Mouse (Mus musculus): ENCODE measurements around the gene Gfral.

Gene Gfral

GRCm38 (mm10) chr9:76213557-76213956, at the start of gene Gfral:
Gene Gfral, minus strand, starts transcription at chr9:76213657.
- no peak for DNase-seq (ENCODE audit: low spot score)

GRCm38 (mm10) chr9:76257731-76258130, 44.3 kb upstream of the Gfral start:
- DNase-seq (ENCODE audit: low spot score): no peak

DNA sequence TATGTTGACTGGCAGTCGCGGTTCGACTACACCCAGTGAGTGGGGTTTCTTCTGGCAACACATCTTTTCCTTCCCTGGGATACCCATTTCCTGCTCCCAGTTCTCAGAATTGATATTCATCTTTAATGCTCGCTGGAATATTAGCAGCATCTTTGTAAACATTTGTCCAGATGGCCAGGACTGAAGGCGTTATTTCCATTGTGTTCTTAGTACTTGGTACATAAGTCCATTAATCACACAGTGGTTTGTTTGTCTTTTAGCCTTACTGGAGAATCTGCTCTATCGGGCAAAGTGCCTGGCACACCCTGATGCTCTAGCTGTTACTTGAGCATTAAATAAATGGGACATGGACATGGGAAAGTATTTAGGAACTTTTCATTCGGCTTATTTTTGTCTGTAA, 39.1 kb upstream of the Gfral start:
- no peak for DNase-seq (ENCODE audit: low spot score)

- DNase-seq (ENCODE audit: low spot score): no peak
These were observed 38.7 kb upstream of the Gfral start for GRCm38 (mm10) chr9:76252109-76252508.

GRCm38 (mm10) chr9:76242322-76242721, 28.9 kb upstream of the Gfral start:
- DNase-seq (ENCODE audit: low spot score): no peak

DNA sequence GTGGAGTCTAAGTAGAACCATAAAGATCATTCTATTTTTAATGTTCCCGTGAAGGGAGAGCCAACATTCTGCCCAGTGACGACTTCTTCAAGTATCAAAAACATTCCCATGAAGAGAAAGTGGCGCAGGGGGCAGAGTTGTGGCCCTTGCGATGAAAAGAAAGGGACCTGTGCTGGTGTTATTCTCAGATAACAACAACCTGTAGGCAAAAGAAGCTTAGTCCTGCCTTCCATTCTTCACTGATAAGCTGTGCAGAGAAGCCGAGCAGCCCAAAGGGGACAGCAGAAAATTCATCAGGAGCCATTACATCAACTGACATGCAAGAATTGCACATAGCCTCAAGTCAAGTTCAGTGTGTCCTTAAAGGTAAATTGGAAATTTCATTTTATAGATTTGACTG, 24.5 kb upstream of the Gfral start:
- DNase-seq (ENCODE audit: low spot score): no peak

DNA sequence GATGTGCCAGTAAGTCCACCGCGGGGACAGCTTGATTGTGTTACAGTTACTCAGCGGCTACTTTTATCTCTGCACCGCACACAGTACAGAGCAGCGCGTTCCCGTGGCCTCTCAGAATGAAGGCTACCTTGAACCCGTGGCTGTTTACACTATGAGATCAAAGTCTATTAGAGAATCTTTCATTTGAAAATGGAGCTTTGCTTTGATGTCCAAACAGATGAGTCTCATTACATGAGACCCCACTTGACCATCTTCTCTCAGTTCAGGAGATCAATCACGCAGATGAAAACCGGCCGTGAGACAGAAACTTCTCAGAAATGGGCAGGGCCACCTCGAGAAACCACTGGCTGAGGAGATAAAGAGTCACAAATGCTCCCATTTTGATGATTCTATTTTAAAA, 23.8 kb upstream of the Gfral start:
- DNase-seq (ENCODE audit: low spot score): peak; percentile 46

DNA sequence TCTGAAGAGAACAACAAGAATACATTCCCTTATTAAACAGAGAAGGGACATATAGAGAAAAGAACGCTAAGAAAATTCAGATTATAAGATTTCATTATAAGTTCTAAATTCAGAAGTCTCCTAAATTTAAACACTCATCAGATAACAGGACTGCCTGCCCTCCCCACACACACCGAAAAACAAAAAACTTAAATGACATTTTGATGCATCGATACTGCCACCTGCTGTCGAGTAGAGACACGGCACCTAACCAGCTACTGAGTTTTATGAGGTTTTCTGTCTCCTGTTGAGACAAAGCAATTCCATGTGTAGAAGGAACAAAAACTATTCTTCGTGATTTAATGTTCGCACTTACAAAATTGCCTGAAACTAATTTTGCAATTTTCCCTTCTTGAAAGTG, 23.2 kb upstream of the Gfral start:
- DNase-seq (ENCODE audit: low spot score): peak; percentile 90

DNA sequence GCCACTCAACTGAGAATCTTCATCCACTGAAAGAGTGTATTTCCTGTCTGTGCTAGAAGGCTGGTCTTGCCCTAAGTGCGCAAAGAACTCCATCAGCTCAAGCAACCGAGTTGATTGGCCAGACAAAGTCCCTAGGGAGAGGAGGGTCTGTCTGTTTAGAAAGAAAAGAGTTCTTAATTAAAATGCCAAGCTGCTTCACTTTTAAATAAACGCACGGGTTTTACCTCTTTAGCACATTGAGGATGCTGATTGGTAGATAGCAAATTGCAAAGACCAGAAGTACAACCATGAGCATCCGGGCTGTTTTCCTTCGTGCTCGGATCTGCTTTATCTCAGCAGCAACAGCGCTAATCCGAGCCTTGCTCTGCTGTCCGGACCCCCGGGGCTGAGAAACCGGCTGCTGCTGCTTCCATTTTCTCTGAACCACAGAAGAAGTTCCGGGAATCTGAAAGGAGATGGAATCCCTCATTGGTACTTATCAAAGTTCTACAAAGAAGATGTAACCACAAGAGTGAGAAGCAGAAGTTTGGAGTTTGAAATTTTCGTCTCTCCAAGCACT, 22.6 kb upstream of the Gfral start:
- peak; percentile 69 for DNase-seq (ENCODE audit: low spot score)

DNA sequence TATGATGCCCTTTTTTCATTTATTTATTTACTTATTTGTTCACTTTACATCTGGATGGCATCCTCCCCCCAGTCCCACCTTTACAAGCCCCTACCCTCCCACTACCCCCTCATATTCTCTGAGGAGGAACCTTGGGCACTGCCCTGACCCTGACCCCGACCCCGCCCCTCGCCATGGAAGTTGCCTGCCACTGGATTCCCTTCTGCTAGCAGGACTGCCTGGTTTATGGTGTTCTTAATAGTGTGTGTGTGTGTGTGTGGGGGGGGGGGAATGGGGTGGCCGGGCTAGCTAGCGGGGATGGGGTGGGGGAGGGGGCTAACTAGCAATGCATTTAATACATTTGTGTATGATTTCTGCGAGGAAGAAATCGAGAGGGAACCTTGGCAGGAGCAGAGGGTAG, 21.4 kb upstream of the Gfral start:
- DNase-seq (ENCODE audit: low spot score): no peak

DNA sequence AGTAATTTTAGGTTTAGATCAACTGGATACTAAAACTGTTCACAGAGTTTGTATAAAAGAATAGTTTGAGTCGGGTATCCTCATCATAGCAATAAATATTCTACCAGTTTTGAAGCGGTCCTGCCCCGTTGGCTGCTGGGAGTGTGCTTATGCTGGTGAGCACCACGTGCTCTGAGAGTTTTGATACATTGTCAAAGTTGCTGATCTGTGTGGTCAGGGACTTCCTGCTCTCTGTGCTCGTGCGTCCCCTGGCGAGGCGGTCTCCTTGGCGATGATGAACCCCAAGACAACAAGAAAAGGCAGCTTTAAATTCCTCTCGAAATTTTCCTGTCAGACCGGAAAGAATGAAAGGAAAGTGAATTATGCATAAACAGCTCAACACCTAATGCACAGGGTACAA, 16.9 kb upstream of the Gfral start:
- DNase-seq (ENCODE audit: low spot score): peak; percentile 15

DNA sequence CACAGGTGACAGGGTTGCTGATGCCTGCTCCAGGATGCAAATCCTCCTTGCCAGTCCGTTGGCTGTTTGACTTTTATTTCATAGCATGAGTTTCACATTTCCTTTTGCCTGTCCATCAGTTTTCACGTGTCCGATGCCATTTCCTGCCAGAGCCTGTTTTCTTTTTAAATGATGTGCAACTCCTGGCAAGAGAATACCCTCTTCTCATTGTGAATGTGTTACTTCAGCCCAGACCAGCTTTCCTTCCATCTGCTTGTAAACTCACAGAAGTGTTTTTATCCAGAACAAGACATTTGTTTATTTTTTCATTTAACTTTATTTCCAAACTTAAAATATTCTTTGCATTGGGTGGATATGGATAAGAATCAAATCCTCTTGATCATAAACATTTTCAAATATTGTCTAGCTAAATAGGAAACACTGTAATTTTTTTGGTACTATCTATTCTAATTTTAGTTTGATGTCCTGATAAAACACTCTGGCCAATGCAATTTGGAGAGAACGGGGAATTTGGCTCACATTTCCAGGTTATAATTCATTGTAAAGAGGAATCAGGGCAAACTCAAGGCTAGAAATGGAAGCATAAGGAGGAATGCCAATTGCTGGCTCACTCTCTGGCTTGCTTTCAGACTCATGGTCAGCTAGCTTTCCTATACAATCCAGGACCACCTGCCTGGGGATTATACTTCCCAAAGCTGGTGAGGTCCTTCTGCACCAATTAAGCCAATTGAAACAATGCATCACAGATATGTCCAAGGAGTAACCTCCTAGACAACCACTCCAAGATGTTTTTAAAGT, 3.9 kb upstream of the Gfral start:
- no peak for DNase-seq (ENCODE audit: low spot score)

DNA sequence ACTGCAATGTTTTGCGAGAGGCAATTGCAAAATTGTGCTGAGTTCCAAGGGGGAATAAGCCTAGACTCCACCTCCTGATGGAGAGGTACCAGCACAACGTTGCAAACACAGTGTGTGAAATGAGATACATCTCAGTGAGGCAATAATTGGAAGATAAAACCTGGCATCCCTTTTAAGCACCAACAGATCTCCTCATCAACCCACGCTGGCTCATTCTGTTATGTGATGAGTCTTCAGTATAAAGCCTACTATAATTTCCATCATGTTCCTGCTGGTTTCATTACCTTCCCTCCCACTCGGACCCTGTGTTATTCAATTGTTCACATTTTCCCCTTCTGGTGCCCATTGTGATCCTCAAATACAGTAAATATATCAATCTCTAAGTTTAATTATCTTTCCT, 1.2 kb upstream of the Gfral start:
- DNase-seq (ENCODE audit: low spot score): no peak

GRCm38 (mm10) chr9:76196917-76197316, 16.5 kb downstream of the Gfral start:
- DNase-seq (ENCODE audit: low spot score): no peak

GRCm38 (mm10) chr9:76179221-76179620, 34.2 kb downstream of the Gfral start:
- no peak for DNase-seq (ENCODE audit: low spot score)

DNA sequence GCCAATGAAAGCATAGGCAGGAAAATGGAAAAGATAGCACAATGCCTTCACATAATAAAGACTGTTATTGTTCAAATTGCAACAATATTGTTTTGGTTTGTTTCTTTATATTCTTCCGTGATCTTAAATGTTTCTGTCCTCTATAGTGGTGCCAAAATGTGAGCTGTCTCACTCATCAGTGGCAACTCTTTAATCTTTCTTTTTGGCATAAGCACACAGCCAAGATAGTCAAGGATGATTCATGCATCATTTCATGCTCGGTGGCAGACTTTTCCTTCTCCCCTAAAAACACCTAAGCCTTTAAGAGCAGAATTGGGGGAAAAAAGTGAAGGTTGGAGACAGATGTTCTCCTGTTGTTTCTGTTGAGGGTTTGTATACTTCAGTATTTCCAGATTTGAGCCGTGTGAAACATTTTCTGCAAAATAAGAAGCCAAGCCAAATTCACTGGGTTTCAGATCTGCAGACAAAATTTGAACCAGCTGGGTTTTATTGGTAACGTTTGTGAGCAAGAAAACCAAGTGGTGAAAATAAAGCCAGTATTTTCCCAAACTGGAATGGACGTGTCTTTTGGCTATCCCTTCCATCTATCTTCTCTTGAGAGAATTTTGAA, 40.7 kb downstream of the Gfral start:
- no peak for DNase-seq (ENCODE audit: low spot score)

DNA sequence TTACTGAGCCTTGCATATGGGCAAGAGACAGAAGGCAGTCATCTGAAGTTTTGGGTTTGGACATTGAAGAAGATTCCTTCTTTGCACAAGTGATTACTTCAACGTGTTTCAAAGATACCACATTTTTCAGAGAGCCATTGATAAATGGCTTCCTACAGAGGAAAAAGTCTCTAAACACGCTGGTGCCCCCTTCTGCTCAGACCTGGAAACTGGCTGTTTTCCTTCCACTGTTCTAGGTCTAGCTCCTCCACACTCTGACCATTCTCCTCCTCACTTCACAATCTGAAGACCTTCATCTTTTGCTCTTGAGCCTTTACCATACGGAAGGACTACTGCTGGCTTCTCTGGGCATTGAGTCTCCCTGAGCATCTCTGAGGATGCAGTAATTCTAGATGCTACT, 45.1 kb downstream of the Gfral start:
- peak; percentile 26 for DNase-seq (ENCODE audit: low spot score)

DNA sequence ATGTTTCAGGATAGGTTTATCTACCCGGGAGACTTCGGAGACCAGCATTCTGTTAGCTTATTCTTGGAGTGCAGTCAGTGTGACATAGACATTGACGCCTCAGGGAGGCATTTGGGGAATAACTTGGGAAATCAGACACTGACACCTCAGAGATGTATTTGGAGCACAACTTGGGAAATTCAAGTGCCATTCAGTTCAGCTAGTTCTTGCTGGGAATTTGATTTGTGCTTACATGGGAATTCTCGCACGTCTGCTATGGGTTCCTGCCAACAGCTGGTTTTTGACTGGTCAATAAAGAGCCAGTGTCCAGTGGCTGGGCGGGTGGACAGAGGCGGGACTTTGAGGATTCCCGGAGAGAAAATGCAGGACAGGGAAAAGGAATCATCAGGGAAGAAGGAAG, 51.0 kb downstream of the Gfral start:
- no peak for DNase-seq (ENCODE audit: low spot score)

DNA sequence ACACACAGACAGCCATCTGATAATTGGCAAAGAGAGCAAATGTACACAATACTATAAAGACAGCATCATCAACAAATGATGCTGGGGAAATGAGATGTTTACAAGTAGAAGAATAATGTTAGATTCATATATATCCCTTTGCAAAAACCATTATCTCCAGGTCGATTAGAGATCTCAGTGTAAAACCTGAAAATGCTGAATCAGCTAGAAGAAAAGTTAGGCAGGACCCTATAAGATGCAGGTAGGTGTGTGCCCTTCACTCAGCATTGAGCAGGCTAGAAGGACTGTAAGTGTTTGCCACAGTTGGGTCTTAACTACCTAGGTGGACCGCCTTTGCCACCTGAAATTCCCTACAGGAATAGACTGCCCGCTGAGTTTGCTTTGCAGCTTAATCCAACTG, 67.9 kb downstream of the Gfral start:
- no peak for DNase-seq (ENCODE audit: low spot score)

- DNase-seq (ENCODE audit: low spot score): no peak
These were observed 74.9 kb downstream of the Gfral start for GRCm38 (mm10) chr9:76138378-76139109.

DNA sequence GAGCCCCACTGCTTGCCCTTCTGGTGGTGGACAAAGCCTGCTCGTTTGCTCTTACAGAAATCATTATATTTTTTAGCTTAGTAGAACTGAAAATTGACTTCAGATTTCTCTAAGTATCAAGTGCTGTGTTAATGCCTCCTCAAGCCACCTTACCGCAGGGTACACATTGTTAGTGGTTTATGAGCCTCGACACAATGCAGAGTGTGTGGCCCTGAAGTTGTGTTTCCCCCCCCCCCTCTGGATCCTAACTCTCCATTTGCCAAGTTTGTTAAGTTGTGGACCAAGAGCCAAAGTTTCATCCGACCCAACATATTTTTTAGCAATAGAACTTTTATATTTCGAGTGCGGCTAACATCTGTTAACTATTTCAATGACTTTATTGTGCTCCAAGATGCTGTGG, 79.4 kb downstream of the Gfral start:
- DNase-seq (ENCODE audit: low spot score): no peak

DNA sequence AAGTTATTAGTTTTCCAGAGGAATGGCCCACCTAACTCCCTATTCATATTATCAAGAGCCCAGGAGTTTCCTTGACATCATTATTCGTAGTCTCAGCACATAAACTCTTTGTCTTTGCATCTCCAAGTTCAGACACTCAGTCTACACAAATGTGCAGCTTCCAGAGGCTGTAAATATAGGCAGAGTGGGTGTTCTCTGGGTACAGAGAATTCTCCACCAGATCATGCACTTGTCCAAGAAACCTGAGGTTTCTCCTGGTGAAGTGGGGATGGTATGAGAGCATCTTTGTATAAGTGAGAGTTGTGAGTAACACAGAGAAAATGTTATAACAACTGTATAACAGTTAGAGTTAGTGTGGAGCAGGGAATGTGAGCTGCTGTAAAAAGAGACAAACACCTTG, 84.1 kb downstream of the Gfral start:
- DNase-seq (ENCODE audit: low spot score): no peak

- no peak for DNase-seq (ENCODE audit: low spot score)
These were observed 89.2 kb downstream of the Gfral start for GRCm38 (mm10) chr9:76124249-76124648.
